Mouse (Mus musculus): ENCODE results near the gene Rhoq.

DNA sequence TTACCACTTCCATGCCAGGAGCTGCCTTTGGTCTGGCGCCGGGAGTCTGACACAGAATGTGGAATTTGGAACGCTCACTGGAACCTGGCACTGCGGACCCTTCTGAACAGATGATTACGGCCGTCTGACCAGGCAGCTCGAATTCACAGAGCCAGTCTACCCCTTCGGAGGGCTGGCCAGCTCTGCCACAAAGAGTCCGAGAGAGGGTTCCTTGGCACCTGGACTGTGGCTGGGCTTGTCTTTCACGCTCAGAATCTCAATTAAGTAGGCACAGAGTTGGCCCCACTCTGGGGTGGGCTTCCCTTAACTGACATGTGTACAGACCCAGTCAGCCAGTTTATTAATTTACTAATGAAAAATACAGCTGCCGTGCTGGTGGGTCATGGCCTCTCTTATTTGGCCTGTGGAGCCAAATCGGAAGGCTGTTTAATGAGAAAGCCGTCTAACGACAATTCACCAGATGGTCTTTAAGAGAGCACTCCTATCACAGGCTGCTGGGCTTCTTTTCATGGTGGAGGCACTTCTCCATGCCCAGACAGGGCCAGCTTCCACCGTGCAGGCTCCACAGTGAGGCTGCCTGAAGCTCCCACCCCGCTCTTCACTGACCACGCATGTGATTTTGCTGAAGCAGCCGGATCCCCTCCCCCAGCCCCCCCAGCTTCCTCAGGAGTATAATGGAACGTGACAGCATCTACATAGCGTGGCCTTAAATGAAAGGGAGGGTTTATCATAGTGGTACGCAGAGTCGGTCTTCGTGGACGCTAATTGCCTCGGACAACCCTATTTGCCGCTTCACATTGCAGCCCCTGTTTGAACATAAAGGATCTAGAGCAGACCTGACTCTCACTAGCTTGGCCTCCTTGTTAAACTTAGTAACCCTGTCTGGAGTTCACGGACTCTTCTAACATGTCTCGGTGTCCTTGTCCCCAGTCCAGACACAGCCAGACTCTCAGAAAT lies 14.8 kb upstream of the Rhoq start, which contains the start of gene Atp6v1e2:
- TF ChIP-seq GATA1 (IDR thresholded peaks at IDR 0.05; ENCODE audit: low read length) = no peak
- TF ChIP-seq TAL1 (IDR thresholded peaks at IDR 0.05; ENCODE audit: low read length) = no peak

Measured in erythroblast, embryonic 14.5 days (primary cell).